Mouse (Mus musculus) neural tube, embryonic 10.5 days (tissue): ENCODE results near the gene Alg1.
"Not testable (repeated sequence)": the region's sequence is repeated elsewhere in the genome, so short reads cannot be mapped to it uniquely, and the experiment has no call there.

Experiments
- DNase-seq: peaks from one replicate; pipeline ENCODE4 v3.0.0-alpha.2; 2017; ENCODE audit warnings: low spot score; ENCODE audit errors: extremely low spot score

Alg1 gene

GRCm38 (mm10) chr16:5233418-5234313, at the start of gene Alg1:
TSS of gene Alg1 (plus strand) at chr16:5233621.
- peak; percentile 92 for DNase-seq

GRCm38 (mm10) chr16:5184101-5184500, 49.3 kb upstream of the Alg1 start:
- no peak for DNase-seq

GRCm38 (mm10) chr16:5184956-5185355, 48.5 kb upstream of the Alg1 start:
- no peak for DNase-seq

GRCm38 (mm10) chr16:5185691-5186090, 47.7 kb upstream of the Alg1 start:
- no peak for DNase-seq

GRCm38 (mm10) chr16:5186234-5186633, 47.2 kb upstream of the Alg1 start:
- no peak for DNase-seq

- DNase-seq = peak; percentile 35
Observed at GRCm38 (mm10) chr16:5195080-5195479, 38.3 kb upstream of the Alg1 start.

GRCm38 (mm10) chr16:5202681-5203080, 30.7 kb upstream of the Alg1 start:
- DNase-seq = peak; percentile 27

GRCm38 (mm10) chr16:5203200-5203599, 30.2 kb upstream of the Alg1 start:
- DNase-seq = no peak

GRCm38 (mm10) chr16:5203668-5204433, 29.6 kb upstream of the Alg1 start, which contains the start of gene Nagpa:
TSS of gene Nagpa (minus strand) at chr16:5204012.
- peak; percentile 81 for DNase-seq

- no peak for DNase-seq
Observed at GRCm38 (mm10) chr16:5205431-5205970, 27.9 kb upstream of the Alg1 start.

- DNase-seq = no peak
Observed at GRCm38 (mm10) chr16:5206051-5206450, 27.4 kb upstream of the Alg1 start.

GRCm38 (mm10) chr16:5210365-5210764, 23.1 kb upstream of the Alg1 start:
- DNase-seq = no peak

GRCm38 (mm10) chr16:5212150-5212549, 21.3 kb upstream of the Alg1 start:
- DNase-seq = no peak

- DNase-seq = no peak
Observed at GRCm38 (mm10) chr16:5214126-5214525, 19.3 kb upstream of the Alg1 start.

GRCm38 (mm10) chr16:5216686-5217085, 16.7 kb upstream of the Alg1 start:
- no peak for DNase-seq

- DNase-seq = no peak
Observed at GRCm38 (mm10) chr16:5217341-5218133, 15.9 kb upstream of the Alg1 start.

GRCm38 (mm10) chr16:5221403-5221802, 12.0 kb upstream of the Alg1 start:
- DNase-seq = no peak

GRCm38 (mm10) chr16:5222140-5222539, 11.3 kb upstream of the Alg1 start, which contains the start of gene AU021092:
TSS of gene AU021092 (minus strand) at chr16:5222299.
- DNase-seq = no peak

- not testable (repeated sequence) for DNase-seq
Observed at GRCm38 (mm10) chr16:5226534-5226933, 6.9 kb upstream of the Alg1 start.

GRCm38 (mm10) chr16:5227501-5227900, 5.9 kb upstream of the Alg1 start:
- DNase-seq = not testable (repeated sequence)

- not testable (repeated sequence) for DNase-seq
Observed at GRCm38 (mm10) chr16:5228103-5228502, 5.3 kb upstream of the Alg1 start.
